Mouse (Mus musculus) ES-E14 (cell line): ENCODE results near the gene Urad.

Source experiments
- CHD2 ChIP-seq: IDR thresholded peaks from 2 replicates; pipeline ENCODE4 v1.6.1; 2014; ENCODE audit warnings: mild to moderate bottlenecking, low read depth, low read length, inconsistent platforms
- HCFC1 ChIP-seq: IDR thresholded peaks from 2 replicates; pipeline ENCODE4 v1.6.1; 2012; ENCODE audit warnings: low read length, inconsistent platforms, borderline replicate concordance; ENCODE audit not compliant: insufficient read depth
- MAFK ChIP-seq: IDR thresholded peaks from 2 replicates; pipeline ENCODE4 v1.6.1; 2014; ENCODE audit warnings: mild to moderate bottlenecking, low read depth, low read length, inconsistent platforms; ENCODE audit not compliant: insufficient read depth
- ZC3H11A ChIP-seq: IDR thresholded peaks from 2 replicates; pipeline ENCODE4 v1.6.1; 2012; ENCODE audit warnings: low read depth, mild to moderate bottlenecking, inconsistent platforms, low read length, borderline replicate concordance
- ZNF384 ChIP-seq: IDR thresholded peaks from 2 replicates; pipeline ENCODE4 v1.6.1; 2012; ENCODE audit warnings: low read depth, low read length, inconsistent platforms

GRCm38 (mm10) chr5:147308451-147308850, 13.8 kb downstream of the Urad start:
- TF ChIP-seq ZNF384 (no peak), MAFK (no peak), HCFC1 (no peak), ZC3H11A (no peak), CHD2 (no peak)
